Mouse (Mus musculus) MEL (cell line): ENCODE data around the gene Pink1. TPM values are rescaled to one million over a fixed set of nuclear protein-coding genes. Genes with fewer than 3 reads are reported as not detected.
A peak's percentile ranks its signal among the peaks of the same experiment; 100 is the strongest.

Experiments used
- DNase-seq: peaks from one replicate; pipeline ENCODE4 v3.0.0; 2011; ENCODE audit warnings: low read depth, low spot score
- H3K27ac ChIP-seq: 2 replicates; pipeline ENCODE4 v1.5.1; 2012; ENCODE audit warnings: low read depth, mild to moderate bottlenecking, control low read depth, low read length, moderate library complexity; ENCODE audit not compliant: control insufficient read depth
- H3K27me3 ChIP-seq, 2 experiments: fragments of 150-350 bp in 1 of 2; sonication (generic) in 1 of 2; 2 replicates each; pipeline ENCODE4 v1.6.1; 2012; ENCODE audit warnings: low read length in 2 of 2, mild to moderate bottlenecking in 2 of 2, improper control_type of control experiment in 1 of 2, moderate library complexity in 1 of 2; ENCODE audit not compliant: insufficient read depth in 2 of 2, control insufficient read depth in 1 of 2
- H3K36me3 ChIP-seq, 2 experiments: 2 replicates each; pipeline ENCODE4 v1.6.1; 2012 to 2014; ENCODE audit warnings: low read length in 2 of 2, improper control_type of control experiment in 1 of 2, inconsistent platforms in 1 of 2, mild to moderate bottlenecking in 1 of 2; ENCODE audit not compliant: insufficient read depth in 2 of 2, control insufficient read depth in 1 of 2
- H3K4me1 ChIP-seq, 2 experiments: fragments of 150-350 bp in 1 of 2; sonication (generic) in 1 of 2; 2 replicates each; pipeline ENCODE4 v1.6.1; 2012; ENCODE audit warnings: low read length in 2 of 2, improper control_type of control experiment in 1 of 2, mild to moderate bottlenecking in 1 of 2; ENCODE audit not compliant: insufficient read depth in 2 of 2, control insufficient read depth in 1 of 2
- H3K4me3 ChIP-seq, 2 experiments: fragments of 150-350 bp in 1 of 2; sonication (generic) in 1 of 2; 2 replicates each; pipeline ENCODE4 v1.5.1; 2012; ENCODE audit warnings: low read depth in 2 of 2, low read length in 2 of 2, mild to moderate bottlenecking in 2 of 2, moderate library complexity in 2 of 2, control low read depth in 1 of 2, improper control_type of control experiment in 1 of 2; ENCODE audit not compliant: control insufficient read depth in 1 of 2, insufficient read depth in 1 of 2
- H3K79me2 ChIP-seq: 2 replicates; pipeline ENCODE4 v1.6.1; 2012; ENCODE audit warnings: mild to moderate bottlenecking, low read length, moderate library complexity; ENCODE audit not compliant: control insufficient read depth, poor library complexity, insufficient read depth
- H3K9ac ChIP-seq: 2 replicates; pipeline ENCODE4 v1.6.1; 2012; ENCODE audit warnings: low read depth, mild to moderate bottlenecking, control low read depth, low read length, moderate library complexity; ENCODE audit not compliant: control insufficient read depth, poor library complexity, severe bottlenecking
- H3K9me3 ChIP-seq: fragments of 150-350 bp; sonication (generic); replicated peaks from 2 replicates; pipeline ENCODE4 v1.6.1; 2012; ENCODE audit warnings: mild to moderate bottlenecking, low read length, improper control_type of control experiment, moderate library complexity; ENCODE audit not compliant: insufficient read depth
- BHLHE40 ChIP-seq: IDR thresholded peaks from 2 replicates; pipeline ENCODE4 v1.6.1; 2012; ENCODE audit warnings: low read depth, mild to moderate bottlenecking, inconsistent platforms, low read length, improper control_type of control experiment, borderline replicate concordance
- CHD1 ChIP-seq: IDR thresholded peaks from 2 replicates; pipeline ENCODE4 v1.6.1; 2012; ENCODE audit warnings: low read depth, mild to moderate bottlenecking, inconsistent platforms, low read length, improper control_type of control experiment
- CHD2 ChIP-seq: IDR thresholded peaks from 2 replicates; pipeline ENCODE4 v1.6.1; 2011; ENCODE audit warnings: low read length, improper control_type of control experiment
- CTCF ChIP-seq, 3 experiments: IDR thresholded peaks in 2 of 3; conservative IDR thresholded peaks in 1 of 3; 2 replicates each; pipeline ENCODE4 v1.5.1; 2011 to 2012; ENCODE audit warnings: low read length in 3 of 3, low read depth in 2 of 3, mild to moderate bottlenecking in 2 of 3, improper control_type of control experiment in 1 of 3, inconsistent platforms in 1 of 3, mixed read lengths in 1 of 3, moderate library complexity in 1 of 3; ENCODE audit not compliant: control insufficient read depth in 1 of 3, insufficient read depth in 1 of 3, poor library complexity in 1 of 3, severe bottlenecking in 1 of 3
- E2F4 ChIP-seq: IDR thresholded peaks from 2 replicates; pipeline ENCODE4 v1.6.1; 2011; ENCODE audit warnings: low read depth, low read length, improper control_type of control experiment, borderline replicate concordance
- ELF1 ChIP-seq: IDR thresholded peaks from 2 replicates; pipeline ENCODE4 v1.6.1; 2014; ENCODE audit warnings: low read depth, mild to moderate bottlenecking, inconsistent platforms, low read length, improper control_type of control experiment, moderate library complexity
- EP300 ChIP-seq, 2 experiments: IDR thresholded peaks; 2 replicates each; pipeline ENCODE4 v1.6.1; 2011; ENCODE audit warnings: improper control_type of control experiment in 2 of 2, low read length in 2 of 2, low read depth in 1 of 2, mild to moderate bottlenecking in 1 of 2
- ETS1 ChIP-seq: IDR thresholded peaks from 2 replicates; pipeline ENCODE4 v1.6.1; 2012; ENCODE audit warnings: low read depth, mild to moderate bottlenecking, inconsistent platforms, low read length, improper control_type of control experiment, moderate library complexity
- GATA1 ChIP-seq: IDR thresholded peaks from 2 replicates; pipeline ENCODE4 v1.6.1; 2011; ENCODE audit warnings: low read depth, low read length, improper control_type of control experiment
- HCFC1 ChIP-seq: IDR thresholded peaks from 2 replicates; pipeline ENCODE4 v1.6.1; 2012; ENCODE audit warnings: low read depth, mild to moderate bottlenecking, inconsistent platforms, low read length, improper control_type of control experiment, moderate library complexity
- JUND ChIP-seq: IDR thresholded peaks from 2 replicates; pipeline ENCODE4 v1.6.1; 2011; ENCODE audit warnings: low read depth, mild to moderate bottlenecking, improper control_type of control experiment, low read length
- MAX ChIP-seq: IDR thresholded peaks from 2 replicates; pipeline ENCODE4 v1.6.1; 2011; ENCODE audit warnings: low read length, improper control_type of control experiment
- MEF2A ChIP-seq: IDR thresholded peaks from 2 replicates; pipeline ENCODE4 v1.6.1; 2014; ENCODE audit warnings: low read depth, mild to moderate bottlenecking, inconsistent platforms, low read length, improper control_type of control experiment; ENCODE audit not compliant: poor library complexity, insufficient replicate concordance, severe bottlenecking; ENCODE audit errors: extremely low read depth
- MXI1 ChIP-seq: IDR thresholded peaks from 2 replicates; pipeline ENCODE4 v1.6.1; 2011; ENCODE audit warnings: mild to moderate bottlenecking, low read depth, low read length, improper control_type of control experiment
- MYC ChIP-seq: IDR thresholded peaks from 2 replicates; pipeline ENCODE4 v1.6.1; 2011; ENCODE audit warnings: low read depth, mild to moderate bottlenecking, low read length, improper control_type of control experiment, moderate library complexity
- NRF1 ChIP-seq: IDR thresholded peaks from 2 replicates; pipeline ENCODE4 v1.6.1; 2014; ENCODE audit warnings: low read depth, mild to moderate bottlenecking, inconsistent platforms, low read length, improper control_type of control experiment, moderate library complexity; ENCODE audit not compliant: poor library complexity, insufficient read depth, severe bottlenecking
- POLR2AphosphoS5 ChIP-seq: IDR thresholded peaks from 2 replicates; pipeline ENCODE4 v1.6.1; 2012; ENCODE audit warnings: low read depth, borderline replicate concordance, mild to moderate bottlenecking, inconsistent platforms, low read length, moderate library complexity, mixed read lengths
- RCOR1 ChIP-seq: IDR thresholded peaks from 2 replicates; pipeline ENCODE4 v1.6.1; 2012; ENCODE audit warnings: low read depth, mild to moderate bottlenecking, inconsistent platforms, low read length, improper control_type of control experiment
- SIN3A ChIP-seq: IDR thresholded peaks from 2 replicates; pipeline ENCODE4 v1.6.1; 2012; ENCODE audit warnings: low read length, improper control_type of control experiment, inconsistent platforms
- SMC3 ChIP-seq: IDR thresholded peaks from 2 replicates; pipeline ENCODE4 v1.6.1; 2011; ENCODE audit warnings: low read depth, low read length, improper control_type of control experiment
- TAL1 ChIP-seq: IDR thresholded peaks from 2 replicates; pipeline ENCODE4 v1.6.1; 2012; ENCODE audit warnings: mild to moderate bottlenecking, inconsistent platforms, low read length, moderate library complexity, mixed read lengths
- TBP ChIP-seq: IDR thresholded peaks from 2 replicates; pipeline ENCODE4 v1.8.0; 2011; ENCODE audit warnings: low read depth, low read length, improper control_type of control experiment
- TCF12 ChIP-seq: IDR thresholded peaks from 2 replicates; pipeline ENCODE4 v1.6.1; 2014; ENCODE audit warnings: low read depth, mild to moderate bottlenecking, inconsistent platforms, low read length, improper control_type of control experiment, moderate library complexity
- USF1 ChIP-seq: IDR thresholded peaks from 2 replicates; pipeline ENCODE4 v1.6.1; 2014; ENCODE audit warnings: low read depth, mild to moderate bottlenecking, inconsistent platforms, low read length, improper control_type of control experiment, moderate library complexity
- polyA plus RNA-seq, 2 experiments: library from polyadenylated mRNA; stranded (reverse) in 1 of 2; unstranded in 1 of 2; fragments of >175 nt in 1 of 2; fragments of >200 nt in 1 of 2; gene quantifications; 2 replicates each; pipeline versions ENCODE4 v1.2.1 to v1.2.4; 2012; ENCODE audit warnings: low replicate concordance in 2 of 2, low read depth in 1 of 2; ENCODE audit not compliant: insufficient read length in 2 of 2, insufficient read depth in 1 of 2, missing spikeins in 1 of 2
- total RNA-seq: library from RNA; depleted of rRNA; stranded (reverse); fragments of 300-350 nt; gene quantifications from 2 replicates; pipeline ENCODE4 v1.2.3, GENCODE M21; 2012

Gene Pink1
- total and polyA plus RNA-seq, 3 experiments, result 21.2 to 22.1 TPM; not detected in 1

DNA sequence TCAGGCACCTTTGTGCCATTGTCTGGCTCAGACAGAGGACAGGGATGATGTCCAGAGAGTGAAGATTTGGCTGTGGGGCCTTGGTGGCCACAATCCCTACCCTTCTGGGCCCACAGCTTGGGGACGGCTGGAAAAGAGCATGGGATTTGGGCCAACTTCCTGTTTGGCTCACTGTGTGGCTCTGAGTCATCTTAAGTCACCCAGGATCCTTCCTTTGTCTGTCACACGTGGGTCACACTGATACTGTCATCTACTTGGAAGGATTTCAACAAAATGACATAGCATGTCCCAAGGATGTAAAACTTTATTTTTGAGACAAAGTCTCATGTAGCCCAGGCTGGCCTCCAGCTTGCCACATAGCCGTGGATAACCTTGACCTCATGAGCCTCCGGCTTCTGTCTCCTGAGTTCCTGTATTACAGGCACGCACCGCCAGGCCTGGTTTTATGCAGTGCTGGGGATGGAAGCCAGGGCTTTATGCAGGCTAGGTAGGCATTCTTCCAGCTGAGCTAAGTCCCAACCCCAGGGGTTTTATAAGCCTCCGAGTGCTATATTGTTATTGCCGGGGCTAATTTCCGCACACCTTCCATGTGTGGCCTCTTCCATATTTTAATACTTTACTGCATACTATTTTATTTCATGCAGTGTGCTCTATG lies 18.9 kb upstream of the Pink1 start:
- no peaks in the 10 kb centered on the region for H3K79me2 ChIP-seq
- H3K9me3 ChIP-seq, result no peaks in the 10 kb centered on the region
- no peak for TF ChIP-seq TBP
- no peak for TF ChIP-seq MEF2A
- no peak for TF ChIP-seq SMC3
- TF ChIP-seq TCF12, result peak; percentile 70
- TF ChIP-seq ELF1, result peak; percentile 71
- 0 out of 2 replicates have a peak, but pooled peaks have one; percentile 46 for TF ChIP-seq RCOR1
- peak; percentile 64 for TF ChIP-seq TAL1
- no peak for TF ChIP-seq CHD1
- TF ChIP-seq CTCF (IDR thresholded peaks at IDR 0.05 in 2 of 3, conservative IDR thresholded peaks at IDR 0.05 in 1 of 3; ENCODE audit: control insufficient read depth in 1 of 3, insufficient read depth in 1 of 3, low read depth in 2 of 3, low read length in 3 of 3, poor library complexity in 1 of 3, severe bottlenecking in 1 of 3), result no peak
- TF ChIP-seq HCFC1, result peak; percentile 63
- peak; percentile 73 for TF ChIP-seq USF1
- TF ChIP-seq EP300 (IDR thresholded peaks at IDR 0.05; ENCODE audit: low read depth in 1 of 2, low read length in 2 of 2), result peak; percentile 85 to 91
- peak; percentile 83 for TF ChIP-seq BHLHE40
- peak; percentile 84 for TF ChIP-seq JUND
- TF ChIP-seq SIN3A, result peak; percentile 87
- TF ChIP-seq MXI1, result peak; percentile 90
- no peak for TF ChIP-seq NRF1
- TF ChIP-seq MAX, result peak; percentile 89
- peak; percentile 57; the same call in 1 of the 2 replicates for TF ChIP-seq GATA1
- TF ChIP-seq POLR2AphosphoS5, result no peak
- no peak for TF ChIP-seq E2F4
- no peak for TF ChIP-seq CHD2
- TF ChIP-seq ETS1, result peak; percentile 97
- peak; percentile 95 for TF ChIP-seq MYC
- TF ChIP-seq, all 39 proteins: peak for 15
- H3K9ac ChIP-seq, result no peak overlapping the region; the same call in 1 of the 2 replicates
- no peak overlapping the region for H3K4me3 ChIP-seq
- no peaks in the 10 kb centered on the region for H3K27me3 ChIP-seq
- H3K36me3 ChIP-seq, result peaks cover 0 to 22% of the 10 kb centered on the region in 2 experiments; a peak in 2 of 4 replicates
- DNase-seq, result peak; percentile 92
- peak overlapping the region; percentile 55 for H3K27ac ChIP-seq
- H3K4me1 ChIP-seq, result peaks cover 14 to 30% of the 10 kb centered on the region in 2 experiments
